Mouse (Mus musculus): ENCODE data around the gene Abca7.
A peak's percentile ranks its signal among the peaks of the same experiment; 100 is the strongest.
"Not testable (repeated sequence)": the region's sequence is repeated elsewhere in the genome, so short reads cannot be mapped to it uniquely, and the experiment has no call there.

The Abca7 gene

DNA sequence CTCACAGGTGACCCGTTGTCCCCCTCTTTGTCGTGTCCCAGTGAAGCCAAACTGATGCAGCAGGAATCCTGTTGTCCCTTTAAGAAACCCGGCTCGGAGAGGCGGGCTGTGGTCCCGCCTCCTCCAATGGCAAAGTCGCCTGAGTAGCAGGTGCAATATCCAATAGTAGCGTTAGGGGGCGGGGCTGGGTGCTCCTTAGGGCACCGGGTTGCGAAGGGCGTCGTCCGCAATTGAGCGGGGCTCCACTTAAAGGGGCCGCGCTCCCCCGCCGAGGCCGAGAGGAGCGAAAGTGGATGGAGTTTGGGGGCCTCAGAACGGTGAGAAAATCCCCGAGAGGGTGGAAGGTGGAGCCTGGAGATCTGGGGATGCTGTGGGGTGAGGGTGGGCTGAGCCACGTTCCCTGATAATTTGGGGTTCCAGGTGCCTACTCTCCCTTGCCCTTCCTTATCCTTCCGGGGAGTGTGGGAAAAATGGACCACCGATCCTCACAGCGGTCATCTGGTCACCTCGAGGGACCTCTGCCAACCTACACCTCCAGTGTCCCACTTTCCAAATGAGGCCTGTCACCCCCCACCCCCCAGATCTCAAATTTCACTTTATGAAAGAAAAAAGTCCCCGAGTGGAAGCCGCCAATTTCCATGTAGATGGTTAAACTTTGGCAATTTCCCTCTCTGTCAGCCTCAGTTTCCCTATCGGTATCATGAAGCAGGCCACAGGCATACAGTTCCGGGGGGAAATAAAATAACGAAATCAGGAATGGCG is at the start of gene Abca7:
Gene Abca7 (plus strand): TSS at position 223 of the 762 bp plus-strand sequence.
- peak; percentile 89 to 96 for DNase-seq (ENCODE audit: low spot score in 2 of 2)

DNA sequence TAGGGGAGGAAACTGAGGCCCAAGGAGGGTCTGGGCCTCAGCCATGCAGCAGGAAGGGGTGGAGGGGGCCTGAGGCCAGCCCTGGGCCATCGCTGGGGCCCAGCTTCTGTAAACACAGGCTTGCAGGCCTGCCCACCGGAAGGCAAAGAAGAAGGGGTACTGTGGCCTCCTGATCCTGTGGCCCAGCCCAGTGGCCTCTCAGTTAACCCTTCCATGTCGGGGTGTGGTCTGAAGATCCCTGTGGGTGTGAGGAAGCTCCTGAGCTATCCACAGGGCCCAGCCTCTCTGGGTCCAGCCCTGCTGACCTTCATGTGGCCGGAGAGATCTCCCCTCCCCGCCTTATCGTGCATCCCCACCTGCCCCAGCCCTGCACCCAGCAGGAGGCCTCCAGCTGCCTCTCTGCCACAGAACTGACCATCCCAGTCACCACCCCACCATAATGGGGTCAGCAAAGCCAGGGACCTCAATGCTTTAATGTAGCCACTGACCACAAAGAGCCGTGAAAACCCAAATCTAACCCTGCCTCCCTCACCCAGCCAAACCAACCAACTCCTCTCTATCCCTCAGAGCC is 49.5 kb upstream of the Abca7 start:
- no peak for DNase-seq (ENCODE audit: low spot score in 2 of 2)

DNA sequence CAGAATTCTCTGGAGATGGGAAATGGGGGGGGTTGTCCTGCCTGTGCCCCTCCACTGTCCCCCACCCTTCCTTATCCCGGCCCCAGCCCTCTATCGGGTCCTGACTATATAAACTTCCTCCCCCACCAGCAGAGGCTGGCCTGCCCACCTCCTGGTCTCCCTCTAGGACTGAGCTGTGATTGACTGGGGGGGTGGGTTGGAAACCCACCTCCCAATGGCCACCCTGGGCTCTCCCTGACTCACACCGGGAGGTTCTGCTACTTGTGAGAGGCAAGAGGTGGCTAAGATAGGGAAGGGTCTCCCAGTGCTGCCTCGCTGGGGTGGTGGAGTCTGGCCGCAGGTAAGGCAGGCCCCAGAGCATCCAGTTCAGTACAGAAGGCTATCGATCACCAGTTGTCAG is 48.8 kb upstream of the Abca7 start:
- DNase-seq (ENCODE audit: low spot score in 2 of 2) = no peak

DNA sequence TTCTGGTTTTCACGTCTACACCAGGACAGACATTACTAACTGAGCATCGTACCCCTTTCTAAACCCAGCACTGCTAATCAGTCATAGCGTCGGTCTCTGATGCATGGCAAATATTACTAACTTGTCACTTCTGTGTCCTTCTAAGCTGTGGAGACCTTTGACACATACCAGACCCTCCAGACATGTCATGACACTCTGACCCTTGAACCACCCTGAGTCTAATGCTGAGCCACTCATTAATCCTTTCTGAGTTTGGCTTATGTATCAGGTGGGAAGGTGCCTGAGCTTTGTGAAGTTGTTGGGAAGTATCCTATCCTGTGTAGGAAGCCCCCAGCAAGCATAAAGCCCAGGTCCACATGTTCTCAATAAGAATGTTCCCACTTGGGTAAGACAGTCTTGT is 46.4 kb upstream of the Abca7 start:
- no peak for DNase-seq (ENCODE audit: low spot score in 2 of 2)

- no peak for DNase-seq (ENCODE audit: low spot score in 2 of 2)
These were observed 45.6 kb upstream of the Abca7 start for GRCm38 (mm10) chr10:79950661-79951060.

- no peak for DNase-seq (ENCODE audit: low spot score in 2 of 2)
These were observed 42.3 kb upstream of the Abca7 start for GRCm38 (mm10) chr10:79953946-79954345.

- DNase-seq (ENCODE audit: low spot score in 2 of 2) = no peak
These were observed 40.6 kb upstream of the Abca7 start for GRCm38 (mm10) chr10:79955691-79956090.

DNA sequence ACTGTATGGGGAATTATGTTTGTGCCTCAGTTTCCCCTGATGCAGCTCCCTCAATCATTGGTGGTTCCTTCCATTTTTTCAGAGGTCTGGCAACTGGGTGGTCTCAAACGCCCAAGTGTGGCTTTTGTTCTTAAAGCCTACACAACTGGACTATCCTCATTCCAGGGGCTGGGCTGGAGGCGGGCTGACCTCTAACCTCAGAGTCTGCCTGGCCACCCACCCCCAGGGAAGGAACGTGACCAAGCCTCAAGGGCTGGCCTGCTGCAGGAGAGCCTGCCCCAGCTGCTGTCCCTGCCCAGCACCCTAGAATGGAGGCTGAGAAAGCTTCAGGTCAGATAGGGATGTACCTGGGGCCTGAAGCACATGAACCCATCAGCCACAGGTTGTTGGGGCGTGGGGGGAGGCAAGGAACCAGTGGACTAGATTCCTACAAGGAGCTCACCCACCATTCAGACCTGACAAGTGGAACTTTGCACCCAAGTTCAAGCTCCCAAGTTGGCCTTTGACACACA is 39.6 kb upstream of the Abca7 start:
- DNase-seq (ENCODE audit: low spot score in 2 of 2) = no peak

GRCm38 (mm10) chr10:79958140-79958816 is 38.0 kb upstream of the Abca7 start:
- peak; percentile 56 to 69 for DNase-seq (ENCODE audit: low spot score in 2 of 2)

- not testable (repeated sequence) for DNase-seq (ENCODE audit: low spot score in 2 of 2)
These were observed 36.9 kb upstream of the Abca7 start for GRCm38 (mm10) chr10:79959412-79959811.

GRCm38 (mm10) chr10:79959847-79960601 is 36.3 kb upstream of the Abca7 start, which contains the start of gene Wdr18:
Gene Wdr18 (plus strand): TSS chr10:79960152.
- peak; percentile 99 to 100 for DNase-seq (ENCODE audit: low spot score in 2 of 2)

GRCm38 (mm10) chr10:79960671-79961294 is 35.5 kb upstream of the Abca7 start:
- DNase-seq (ENCODE audit: low spot score in 2 of 2) = no peak

DNA sequence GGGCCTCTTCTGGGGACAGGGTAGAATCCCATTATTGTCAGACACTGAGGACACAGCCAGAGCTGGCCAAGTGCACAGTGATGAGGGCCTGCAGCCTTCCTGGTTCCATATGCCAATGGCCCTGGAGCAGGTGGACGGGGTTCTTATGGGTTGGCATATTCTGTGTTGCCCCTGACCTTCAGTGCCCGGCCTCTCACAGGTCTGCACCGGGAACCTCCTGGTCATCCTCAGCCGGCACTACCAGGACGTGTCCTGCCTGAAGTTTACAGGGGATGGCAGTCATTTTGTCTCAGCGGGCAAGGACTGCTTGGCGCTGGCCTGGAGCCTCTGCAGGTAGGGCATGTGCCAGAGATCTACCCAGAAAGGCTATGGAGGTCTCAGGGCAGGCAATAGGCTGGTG is 31.6 kb upstream of the Abca7 start:
- no peak for DNase-seq (ENCODE audit: low spot score in 2 of 2)

DNA sequence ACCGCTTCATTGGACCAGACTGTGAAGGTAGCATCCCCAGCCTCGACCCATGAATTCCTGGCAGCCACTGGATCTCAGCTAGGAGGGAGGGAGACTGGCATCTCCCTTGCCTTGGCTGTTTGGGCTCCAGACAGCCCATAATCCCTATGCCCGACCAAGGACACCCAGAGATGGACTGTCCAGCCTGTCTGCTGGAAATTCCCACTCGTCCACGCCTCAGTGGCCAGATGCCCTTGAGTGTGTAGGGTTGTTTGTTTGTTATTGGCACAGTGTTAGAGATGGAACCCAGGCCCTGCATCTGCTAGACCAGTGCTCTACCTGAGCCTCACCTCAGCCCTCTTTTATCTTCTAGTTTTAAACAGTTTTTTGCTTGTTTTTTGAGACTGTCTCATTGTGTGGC is 31.0 kb upstream of the Abca7 start:
- no peak for DNase-seq (ENCODE audit: low spot score in 2 of 2)

DNA sequence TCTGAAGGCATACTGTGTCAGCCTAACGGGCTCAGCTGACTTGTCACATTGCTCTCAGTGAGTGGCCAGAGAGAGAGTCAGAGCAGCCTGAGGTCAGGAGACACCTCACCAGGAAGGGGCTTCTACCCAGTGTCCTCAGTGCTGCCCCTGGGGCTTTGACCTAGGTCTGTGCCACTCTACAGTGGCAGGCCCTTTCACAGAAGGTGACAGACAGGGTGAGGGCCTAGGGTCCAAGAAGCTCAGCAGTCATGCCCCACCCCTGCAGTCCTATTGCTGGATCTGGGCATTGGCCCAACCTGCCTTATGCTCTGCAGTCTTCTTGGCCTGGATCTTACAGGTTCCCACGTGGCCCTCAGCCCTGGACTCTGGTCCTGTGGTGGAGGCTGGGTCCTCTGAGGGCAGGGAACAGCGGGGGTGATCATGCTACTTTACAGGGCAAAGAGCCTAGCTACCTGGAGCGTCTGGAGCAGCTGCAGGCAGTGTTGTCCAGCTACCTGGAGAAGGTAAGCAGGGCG is 29.4 kb upstream of the Abca7 start:
- DNase-seq (ENCODE audit: low spot score in 2 of 2) = no peak

DNA sequence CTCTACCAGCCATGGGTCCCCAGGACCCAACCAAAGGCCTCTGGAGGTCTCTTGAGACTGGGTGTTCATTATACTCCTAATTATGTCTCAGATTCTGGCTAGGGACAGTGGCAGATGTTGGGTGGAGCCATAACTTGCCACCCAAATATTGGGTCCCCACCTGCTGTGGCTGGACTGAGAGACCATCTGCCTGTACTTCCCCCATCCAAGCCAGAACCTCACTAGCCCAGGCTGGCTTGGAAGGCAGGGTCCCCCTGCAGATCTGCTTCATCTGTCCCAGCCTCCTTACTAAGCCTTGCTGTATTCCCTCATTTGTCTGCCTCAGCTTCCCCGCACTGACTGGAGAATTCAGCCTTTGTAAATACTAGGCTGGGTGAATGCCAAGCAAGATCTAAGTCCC is 28.1 kb upstream of the Abca7 start:
- no peak for DNase-seq (ENCODE audit: low spot score in 2 of 2)

DNA sequence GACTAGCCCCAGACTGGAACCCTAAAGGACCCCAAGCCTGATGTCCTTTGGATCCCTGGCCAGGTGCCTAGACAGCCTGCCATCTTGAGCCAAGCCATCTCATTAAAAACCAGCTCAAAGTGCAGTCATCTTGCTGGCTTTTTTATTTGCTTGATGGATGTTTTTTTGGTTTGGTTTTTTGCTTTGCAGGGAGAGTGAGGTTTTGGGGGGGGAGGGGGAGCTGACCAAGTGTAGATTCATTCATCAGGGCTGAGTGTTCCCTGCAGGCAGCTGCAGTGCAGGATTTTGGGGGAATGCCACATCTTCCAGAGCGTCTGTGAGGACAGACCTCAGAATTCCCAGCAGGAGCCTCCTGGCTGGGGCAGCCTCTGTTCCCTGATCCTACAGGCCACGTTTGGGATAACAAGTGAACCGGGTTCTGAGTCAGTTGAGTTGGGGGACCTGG is 27.1 kb upstream of the Abca7 start:
- DNase-seq (ENCODE audit: low spot score in 2 of 2) = no peak

- no peak for DNase-seq (ENCODE audit: low spot score in 2 of 2)
These were observed 25.7 kb upstream of the Abca7 start, which contains the start of gene Grin3b for GRCm38 (mm10) chr10:79970415-79971182. Gene Grin3b (plus strand): TSS chr10:79970715.

DNA sequence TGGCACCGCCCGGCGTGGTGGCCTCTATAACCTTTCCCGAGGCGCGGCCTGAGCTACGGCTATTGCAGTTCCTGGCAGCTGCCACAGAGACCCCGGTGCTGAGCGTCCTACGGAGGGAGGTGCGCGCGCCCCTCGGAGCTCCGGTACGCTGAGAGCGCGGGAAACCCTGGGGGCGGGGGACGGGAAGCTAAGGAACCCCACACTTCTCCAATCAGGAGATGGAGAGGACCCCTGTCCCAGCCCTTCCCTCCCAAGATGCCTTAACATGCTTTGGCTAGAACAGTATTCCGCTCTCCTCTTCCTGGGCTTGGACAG is 25.2 kb upstream of the Abca7 start:
- no peak for DNase-seq (ENCODE audit: low spot score in 2 of 2)

DNA sequence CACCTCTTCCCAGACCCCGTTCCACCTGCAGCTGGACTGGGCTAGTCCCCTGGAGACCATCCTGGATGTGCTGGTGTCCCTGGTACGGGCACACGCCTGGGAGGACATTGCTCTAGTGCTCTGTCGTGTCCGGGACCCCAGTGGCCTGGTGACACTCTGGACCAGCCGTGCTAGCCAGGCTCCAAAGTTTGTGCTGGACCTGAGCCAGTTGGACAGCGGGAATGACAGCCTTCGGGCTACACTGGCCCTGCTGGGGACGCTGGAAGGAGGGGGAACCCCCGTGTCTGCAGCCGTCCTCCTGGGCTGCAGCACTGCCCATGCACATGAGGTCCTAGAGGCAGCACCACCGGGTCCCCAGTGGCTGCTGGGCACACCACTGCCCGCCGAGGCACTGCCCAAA is 23.5 kb upstream of the Abca7 start:
- DNase-seq (ENCODE audit: low spot score in 2 of 2) = no peak

DNA sequence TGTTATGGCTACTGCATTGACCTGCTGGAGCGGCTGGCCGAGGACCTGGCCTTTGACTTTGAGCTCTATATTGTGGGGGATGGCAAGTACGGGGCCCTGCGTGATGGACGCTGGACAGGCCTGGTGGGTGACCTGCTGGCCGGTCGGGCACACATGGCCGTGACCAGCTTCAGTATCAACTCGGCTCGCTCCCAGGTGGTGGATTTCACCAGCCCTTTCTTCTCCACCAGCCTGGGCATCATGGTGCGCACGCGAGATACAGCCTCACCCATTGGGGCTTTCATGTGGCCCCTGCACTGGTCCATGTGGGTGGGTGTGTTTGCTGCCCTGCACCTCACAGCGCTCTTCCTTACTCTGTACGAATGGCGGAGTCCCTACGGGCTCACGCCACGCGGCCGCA is 22.2 kb upstream of the Abca7 start:
- no peak for DNase-seq (ENCODE audit: low spot score in 2 of 2)

Data from frontal cortex, postnatal 14 days (tissue).